Mouse (Mus musculus) lung, postnatal 0 days (tissue): ENCODE results near the gene Sec14l3.

Experiments used
- CTCF ChIP-seq: IDR thresholded peaks from 2 replicates; pipeline ENCODE4 v1.5.1; 2016; ENCODE audit warnings: antibody characterized with exemption, mild to moderate bottlenecking
- EP300 ChIP-seq: IDR thresholded peaks from 2 replicates; pipeline ENCODE4 v1.6.1; 2016; ENCODE audit warnings: antibody characterized with exemption, mild to moderate bottlenecking, control low read depth

- no peak for TF ChIP-seq EP300
- 0 out of 2 replicates have a peak, but pooled peaks have one; percentile 20 for TF ChIP-seq CTCF
Observed at GRCm38 (mm10) chr11:4033471-4033870, 31.2 kb upstream of the Sec14l3 start.
